Mouse (Mus musculus) left cerebral cortex, adult 8-10 months (tissue): ENCODE measurements around the gene Tatdn3. TPM values are rescaled to one million over a fixed set of nuclear protein-coding genes. Genes with fewer than 3 reads are reported as not detected.
"Not testable (repeated sequence)": the region's sequence is repeated elsewhere in the genome, so short reads cannot be mapped to it uniquely, and the experiment has no call there.

Source experiments
- DNase-seq, 2 experiments: peaks; one replicate each; pipeline ENCODE4 v3.0.0; 2022; ENCODE audit warnings: low spot score in 2 of 2
- total RNA-seq, 4 experiments: library from RNA; stranded (reverse); gene quantifications; 2 replicates each; pipeline ENCODE4 v1.2.4; 2022

Gene Tatdn3
- total RNA-seq, 4 experiments from 2014 or later, result 28.7 to 35.8 (median 31.9) TPM

GRCm38 (mm10) chr1:191036554-191037334, 26.0 kb downstream of the Tatdn3 start, which contains the start of gene Spata45:
TSS of gene Spata45 (plus strand) at chr1:191036639.
- DNase-seq, result no peak

- no peak for DNase-seq
Measured at GRCm38 (mm10) chr1:191035649-191036048, 27.1 kb downstream of the Tatdn3 start.

- not testable (repeated sequence) for DNase-seq
Measured at GRCm38 (mm10) chr1:191030922-191031425, 31.8 kb downstream of the Tatdn3 start.

- no peak for DNase-seq
Measured at GRCm38 (mm10) chr1:191030182-191030581, 32.5 kb downstream of the Tatdn3 start.

GRCm38 (mm10) chr1:191026021-191026713, 36.6 kb downstream of the Tatdn3 start, which contains the start of gene Flvcr1:
TSS of gene Flvcr1 (minus strand) at chr1:191026158.
- peak; percentile 94 to 99 for DNase-seq

- DNase-seq, result peak; percentile 16 to 38
Measured at GRCm38 (mm10) chr1:191025016-191026012, 37.4 kb downstream of the Tatdn3 start.

- DNase-seq, result not testable (repeated sequence)
Measured at GRCm38 (mm10) chr1:191023806-191024205, 38.9 kb downstream of the Tatdn3 start.

GRCm38 (mm10) chr1:191023140-191023539, 39.6 kb downstream of the Tatdn3 start:
- DNase-seq, result no peak

GRCm38 (mm10) chr1:191021016-191021415, 41.7 kb downstream of the Tatdn3 start:
- no peak for DNase-seq

GRCm38 (mm10) chr1:191020217-191020924, 42.4 kb downstream of the Tatdn3 start:
- no peak for DNase-seq

- DNase-seq, result no peak
Measured at GRCm38 (mm10) chr1:191019803-191020202, 42.9 kb downstream of the Tatdn3 start.

- no peak for DNase-seq
Measured at GRCm38 (mm10) chr1:191014271-191014670, 48.5 kb downstream of the Tatdn3 start.

GRCm38 (mm10) chr1:191008707-191009106, 54.0 kb downstream of the Tatdn3 start:
- no peak for DNase-seq

- DNase-seq, result no peak
Measured at GRCm38 (mm10) chr1:191002201-191002600, 60.5 kb downstream of the Tatdn3 start.

GRCm38 (mm10) chr1:191000686-191001085, 62.0 kb downstream of the Tatdn3 start:
- no peak for DNase-seq

- DNase-seq, result no peak
Measured at GRCm38 (mm10) chr1:190998027-190998426, 64.7 kb downstream of the Tatdn3 start.

- no peak for DNase-seq
Measured at GRCm38 (mm10) chr1:190996346-190996877, 66.3 kb downstream of the Tatdn3 start.
